ENCODE assay signal across 9 mouse cellular contexts in the genomic region with DNA sequence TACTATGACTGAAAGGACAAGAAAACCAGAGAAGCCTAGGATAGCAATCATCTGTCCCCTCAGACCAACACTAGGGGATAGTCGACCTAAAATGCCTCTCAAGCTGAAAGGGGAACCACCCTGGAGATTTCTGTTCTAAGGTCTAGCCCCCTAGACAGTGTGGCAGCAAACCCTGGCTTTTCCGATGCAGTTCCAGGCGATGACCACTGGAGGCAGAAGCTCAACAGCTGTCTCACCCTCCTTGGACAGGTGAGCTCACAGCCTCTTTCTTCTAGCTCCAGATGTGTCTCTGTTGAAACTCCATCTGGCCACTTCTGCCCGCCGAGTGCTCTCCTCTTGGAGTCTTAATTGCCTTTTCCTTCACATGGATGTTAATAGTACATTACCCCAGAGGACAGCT.
DNase-seq lines count a peak whose midpoint lies in the region; ATAC-seq lines count a peak whose summit lies in the region.
"Had no signal": no experiment of that assay in that cellular context is flagged by ENCODE, and none has a peak within 500 bp of the region (broad histone marks: within the 10 kb centered on the region; RNA-seq: fewer than 3 reads in every experiment).

No protein-coding gene starts in this region.

- intact Hi-C loops in heart, postnatal 25 days (cut with DNase I), result loop anchor here (1.0 to 10.0 kb wide), 3 partner anchors 42 to 1220 kb away; partner anchors contain the start of genes Id2 and Rnf144a

- H3K36me3 ChIP-seq in embryonic facial prominence, embryonic 14.5 days (ENCODE audit: control insufficient read depth, insufficient read depth, low read length), result peaks cover 54% of the 10 kb centered on the region
- peaks cover 7% of the 10 kb centered on the region; the same call in 1 of the 2 replicates for H3K36me3 ChIP-seq in limb, embryonic 11.5 days (ENCODE audit: control insufficient read depth, insufficient read depth, low read length)
- H3K36me3 ChIP-seq: liver, embryonic 15.5 days had no signal

- H3K9me3 ChIP-seq in embryonic facial prominence, embryonic 14.5 days (ENCODE audit: control insufficient read depth, low read length), result no peaks in the 10 kb centered on the region
- no peaks in the 10 kb centered on the region for H3K9me3 ChIP-seq in limb, embryonic 11.5 days (ENCODE audit: control insufficient read depth, low read length)
- H3K9me3 ChIP-seq: liver, embryonic 15.5 days had no signal

- no peaks in the 10 kb centered on the region for H3K4me1 ChIP-seq in embryonic facial prominence, embryonic 14.5 days (ENCODE audit: control insufficient read depth, insufficient read depth, low read length)
- H3K4me1 ChIP-seq in limb, embryonic 11.5 days (ENCODE audit: control insufficient read depth, insufficient read depth, low read length), result no peaks in the 10 kb centered on the region
- H3K4me1 ChIP-seq: liver, embryonic 15.5 days had no signal

- no peak overlapping the region for H3K27ac ChIP-seq in embryonic facial prominence, embryonic 14.5 days (replicated peaks; ENCODE audit: low read depth, low read length)
- H3K27ac ChIP-seq in limb, embryonic 11.5 days (replicated peaks; ENCODE audit: low read depth, low read length), result no peak overlapping the region
- H3K27ac ChIP-seq: liver, embryonic 15.5 days had no signal

- H3K4me2 ChIP-seq in embryonic facial prominence, embryonic 14.5 days (ENCODE audit: low read depth, low read length), result no peak overlapping the region
- no peak overlapping the region for H3K4me2 ChIP-seq in limb, embryonic 11.5 days (ENCODE audit: low read depth, severe bottlenecking)
- H3K4me2 ChIP-seq: liver, embryonic 15.5 days had no signal

- H3K4me3 ChIP-seq in embryonic facial prominence, embryonic 14.5 days (ENCODE audit: low read depth, low read length), result no peak overlapping the region
- no peak overlapping the region for H3K4me3 ChIP-seq in limb, embryonic 11.5 days (ENCODE audit: low read depth, low read length)
- H3K4me3 ChIP-seq: liver, embryonic 15.5 days had no signal

- H3K27me3 ChIP-seq in embryonic facial prominence, embryonic 14.5 days (replicated peaks; ENCODE audit: control insufficient read depth, insufficient read depth, low read length), result no peaks in the 10 kb centered on the region
- H3K27me3 ChIP-seq in limb, embryonic 11.5 days (ENCODE audit: control insufficient read depth, insufficient read depth, low read length), result no peaks in the 10 kb centered on the region
- H3K27me3 ChIP-seq: liver, embryonic 15.5 days had no signal

- no peak overlapping the region for H3K9ac ChIP-seq in embryonic facial prominence, embryonic 14.5 days (ENCODE audit: low read depth, low read length)
- H3K9ac ChIP-seq in limb, embryonic 11.5 days (ENCODE audit: low read length), result no peak overlapping the region
- H3K9ac ChIP-seq: liver, embryonic 15.5 days had no signal

- ATAC-seq in embryonic facial prominence, embryonic 14.5 days (ENCODE audit: low read depth), result peak; percentile 70
- ATAC-seq in limb, embryonic 11.5 days (ENCODE audit: insufficient number of reproducible peaks, low FRiP score, low TSS enrichment, low read depth), result no peak

- WGBS in embryonic facial prominence, embryonic 14.5 days, result 41% methylated on average over 5 of the region's 5 CpGs
- WGBS in limb, embryonic 11.5 days, result 48% methylated on average over 5 of the region's 5 CpGs

- DNase-seq in heart, adult 18-20 months, result peak; percentile 47 to 70
- no peak for DNase-seq in heart, postnatal 25 days (ENCODE audit: low spot score)
- DNase-seq in A20 (ENCODE audit: low read depth, low spot score), result peak; percentile 3
- DNase-seq in adrenal gland, adult 2 months, result peak; percentile 41
- peak; percentile 26 for DNase-seq in embryonic facial prominence, embryonic 14.5 days (ENCODE audit: low spot score)
- DNase-seq in limb, embryonic 11.5 days (ENCODE audit: low spot score), result peak; percentile 69
- peak; percentile 21 for DNase-seq in retina, postnatal 7 days (ENCODE audit: low read depth, low spot score)
- no peak for DNase-seq in frontal cortex, postnatal 14 days (ENCODE audit: low spot score in 2 of 2)

Comparison
In these comparisons a context has a peak if more than half of its experiments do, and no peak if none do; other contexts are left out.
1. DNase-seq: peak in heart, adult 18-20 months (2 of 2), A20 (single experiment), adrenal gland, adult 2 months (single experiment), embryonic facial prominence, embryonic 14.5 days (single experiment), limb, embryonic 11.5 days (single experiment) and retina, postnatal 7 days (single experiment); none in heart, postnatal 25 days (single experiment) and frontal cortex, postnatal 14 days (0 of 2).